Mouse (Mus musculus) granulocyte monocyte progenitor cell, adult 5-6 weeks (primary cell): ENCODE results near the gene Mettl23. TPM values are rescaled to one million over a fixed set of nuclear protein-coding genes. Genes with fewer than 3 reads are reported as not detected.
"Not testable (repeated sequence)": the region's sequence is repeated elsewhere in the genome, so short reads cannot be mapped to it uniquely, and the experiment has no call there.

ENCODE experiments used
- ATAC-seq: replicated peaks from 2 replicates; pipeline ENCODE4 v1.8.0; 2016; ENCODE audit warnings: mild to moderate bottlenecking, moderate TSS enrichment, inconsistent platforms; ENCODE audit not compliant: poor library complexity, severe bottlenecking
- total RNA-seq, 2 experiments: library from RNA; stranded (forward) in 1 of 2; stranded (reverse) in 1 of 2; fragments of 200-712, 200-1000 nt in 1 of 2; fragments of >200 nt in 1 of 2; fragmentation: Nextera tagmentation in 1 of 2; gene quantifications; 2 replicates each; pipeline ENCODE4 v1.2.3; 2014 to 2017

Mettl23 gene
- total RNA-seq, 2 experiments from 2014 or later, result 25.8 to 34.5 TPM

DNA sequence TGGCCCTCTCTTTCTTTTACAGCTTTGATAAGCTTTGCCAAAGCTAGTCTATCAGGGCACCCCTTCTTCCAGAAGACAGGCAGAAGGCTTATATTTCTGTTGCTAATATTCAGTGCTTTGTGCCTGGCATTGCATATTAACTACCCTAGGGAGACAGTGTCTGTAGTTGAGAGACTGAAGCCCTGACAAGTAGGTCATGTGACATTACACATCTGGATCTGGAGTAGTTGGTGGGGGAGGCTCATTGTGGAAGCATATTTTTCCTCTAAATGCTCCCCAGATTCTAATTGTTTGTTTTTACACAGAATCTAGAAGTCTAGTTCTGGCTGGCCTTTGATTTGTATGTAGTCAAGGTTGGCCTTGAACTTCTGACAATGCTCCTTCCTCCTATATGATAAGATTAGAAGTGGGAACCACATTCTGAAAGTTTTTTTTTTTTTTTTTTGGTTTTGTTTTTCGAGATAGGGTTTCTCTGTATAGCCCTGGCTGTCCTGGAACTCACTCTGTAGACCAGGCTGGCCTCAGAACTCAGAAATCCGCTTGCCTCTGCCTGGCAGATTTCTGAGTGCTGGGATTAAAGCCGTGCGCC is 3.6 kb downstream of the Mettl23 start:
- no peak for ATAC-seq

DNA sequence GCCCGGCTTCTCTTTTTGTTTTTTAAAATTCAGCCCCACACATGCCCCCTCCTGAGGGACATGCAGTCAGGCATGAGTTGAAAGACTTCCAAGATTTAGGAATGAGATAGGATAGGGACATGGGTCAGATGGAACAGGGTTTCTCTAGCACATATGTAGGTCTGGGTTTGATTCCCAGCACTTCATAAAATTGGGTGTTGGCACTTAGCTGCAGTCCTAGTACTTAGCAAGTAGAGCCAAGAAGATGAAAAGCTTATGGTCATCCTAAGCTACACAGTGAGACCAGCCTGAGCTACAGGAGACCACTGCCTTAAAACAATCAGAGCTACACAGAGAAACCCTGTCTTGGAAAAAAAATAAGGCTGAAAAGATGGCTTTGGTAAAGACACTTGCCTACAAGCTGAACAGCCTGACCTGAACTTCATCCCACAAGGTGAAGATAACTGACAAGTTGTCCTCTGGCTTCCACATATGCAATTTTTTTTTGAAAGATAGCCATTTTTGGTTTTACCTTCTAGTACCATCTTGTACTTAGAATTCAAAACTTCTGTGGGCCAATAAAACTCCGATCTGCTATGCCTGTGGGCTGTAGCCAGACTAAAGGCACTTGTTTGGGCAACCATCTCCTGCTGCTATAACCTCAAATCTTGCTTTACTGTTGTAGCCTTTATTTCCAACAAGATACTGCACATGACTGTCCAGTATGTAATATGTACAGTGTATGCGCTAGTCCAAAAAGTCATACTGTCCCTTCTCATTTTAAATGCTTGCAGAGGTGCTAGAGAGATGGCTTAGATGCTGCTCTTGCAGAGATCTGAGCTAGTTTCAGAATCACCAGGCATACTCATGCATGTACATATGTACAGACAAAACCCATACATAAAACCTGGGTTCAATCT is 4.4 kb downstream of the Mettl23 start:
- no peak for ATAC-seq

DNA sequence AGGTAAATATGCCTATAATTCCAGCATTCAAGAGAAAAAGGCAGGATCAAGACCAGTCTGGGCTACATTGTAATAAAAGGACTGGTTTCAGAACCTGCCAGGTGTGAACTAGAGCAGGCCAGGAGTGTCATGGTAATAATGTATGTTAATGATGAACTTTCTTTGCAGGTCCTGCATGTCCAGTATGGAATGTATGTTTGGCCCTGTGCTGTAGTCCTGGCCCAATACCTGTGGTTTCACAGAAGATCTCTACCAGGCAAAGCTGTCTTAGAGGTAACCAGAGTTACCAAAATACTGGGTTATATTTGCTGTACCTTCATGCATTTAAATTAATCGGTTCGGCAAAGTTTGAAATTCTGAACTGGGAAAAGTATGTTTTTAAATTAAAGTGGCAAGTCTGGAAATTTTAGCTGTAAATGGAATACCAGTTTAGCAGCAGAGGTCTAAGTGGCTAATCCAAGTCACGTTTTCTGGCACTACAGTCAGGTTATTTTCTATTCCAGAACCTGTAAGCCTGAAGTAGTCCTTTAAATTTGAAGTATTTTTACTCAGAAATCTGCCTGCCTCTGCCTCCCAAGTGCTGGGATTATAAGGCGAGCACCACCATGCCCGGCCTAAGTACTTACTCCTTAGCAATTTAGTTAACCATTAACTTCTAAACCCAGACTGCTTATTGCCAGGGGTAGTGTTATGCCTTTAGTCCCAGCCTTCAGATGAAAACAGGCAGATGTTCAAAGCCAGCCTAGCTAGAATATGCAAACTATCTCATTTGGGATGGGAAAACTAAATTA is 5.2 kb downstream of the Mettl23 start:
- no peak for ATAC-seq

DNA sequence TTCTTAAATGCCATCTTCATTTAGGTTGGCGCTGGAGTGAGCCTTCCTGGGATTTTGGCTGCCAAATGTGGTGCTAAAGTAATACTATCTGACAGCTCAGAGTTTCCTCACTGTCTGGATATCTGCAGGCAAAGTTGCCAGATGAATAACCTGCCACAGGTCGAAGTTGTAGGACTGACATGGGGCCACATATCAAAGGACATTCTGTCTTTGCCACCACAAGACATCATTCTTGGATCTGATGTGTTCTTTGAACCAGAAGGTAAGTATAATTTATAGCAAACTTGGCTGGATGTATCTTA is 5.8 kb downstream of the Mettl23 start:
- not testable (repeated sequence) for ATAC-seq

DNA sequence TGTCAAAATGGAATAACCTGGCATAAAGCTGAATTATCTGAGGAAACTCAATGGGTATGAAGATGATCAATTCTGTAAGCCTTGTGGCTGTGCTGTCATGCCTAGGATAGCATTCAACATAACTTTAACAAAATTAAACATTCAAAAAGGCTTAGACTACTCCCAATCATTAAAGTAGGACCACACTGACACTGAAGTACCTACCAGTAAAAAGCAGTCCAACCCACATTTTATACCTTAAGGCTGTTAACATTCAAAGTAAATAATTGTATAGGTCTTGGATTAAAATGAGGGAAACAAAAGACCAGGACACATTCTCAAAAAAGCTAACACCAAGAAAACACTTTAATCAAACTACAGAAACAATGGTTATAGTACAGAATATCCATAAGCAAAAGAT is 6.5 kb downstream of the Mettl23 start:
- ATAC-seq, result no peak

GRCm38 (mm10) chr11:116850085-116850484 is 7.0 kb downstream of the Mettl23 start:
- no peak for ATAC-seq

DNA sequence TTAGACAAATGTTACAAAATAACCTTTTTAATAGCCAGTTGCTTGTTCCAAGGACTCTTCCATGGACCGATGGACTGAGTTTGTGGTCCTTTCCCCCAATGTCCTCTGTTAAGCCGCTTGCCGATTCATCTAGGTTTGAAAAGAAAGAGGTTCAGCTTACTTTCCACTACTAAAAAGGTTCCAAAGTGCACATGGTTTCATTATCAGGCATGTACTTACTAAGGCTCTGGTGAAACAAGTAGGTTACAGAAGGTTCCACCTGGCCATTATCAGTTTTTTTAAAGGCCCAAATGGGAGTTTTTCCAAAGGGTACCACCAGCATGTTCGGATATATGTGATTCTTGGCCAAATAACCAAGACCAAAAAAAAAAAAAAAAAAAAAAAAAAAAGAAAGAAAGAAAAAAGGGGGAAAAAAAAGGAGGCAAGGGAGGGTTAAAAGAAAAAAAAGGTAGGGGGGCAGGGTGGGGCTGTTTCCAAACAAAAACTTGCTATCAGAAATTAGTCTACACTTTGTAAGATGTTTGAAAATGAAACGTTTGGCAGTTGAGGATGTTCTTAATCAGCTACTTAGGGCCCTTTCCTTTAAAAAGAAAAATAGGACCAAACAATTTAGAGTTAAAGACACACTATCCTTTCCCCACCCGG is 7.9 kb downstream of the Mettl23 start:
- no peak for ATAC-seq

GRCm38 (mm10) chr11:116851576-116852290 is 8.7 kb downstream of the Mettl23 start:
- ATAC-seq, result no peak

- peak; percentile 13 for ATAC-seq
Measured at GRCm38 (mm10) chr11:116852291-116852890, 9.3 kb downstream of the Mettl23 start, which contains the start of gene Mfsd11. Gene Mfsd11, plus strand, starts transcription at chr11:116852440.

DNA sequence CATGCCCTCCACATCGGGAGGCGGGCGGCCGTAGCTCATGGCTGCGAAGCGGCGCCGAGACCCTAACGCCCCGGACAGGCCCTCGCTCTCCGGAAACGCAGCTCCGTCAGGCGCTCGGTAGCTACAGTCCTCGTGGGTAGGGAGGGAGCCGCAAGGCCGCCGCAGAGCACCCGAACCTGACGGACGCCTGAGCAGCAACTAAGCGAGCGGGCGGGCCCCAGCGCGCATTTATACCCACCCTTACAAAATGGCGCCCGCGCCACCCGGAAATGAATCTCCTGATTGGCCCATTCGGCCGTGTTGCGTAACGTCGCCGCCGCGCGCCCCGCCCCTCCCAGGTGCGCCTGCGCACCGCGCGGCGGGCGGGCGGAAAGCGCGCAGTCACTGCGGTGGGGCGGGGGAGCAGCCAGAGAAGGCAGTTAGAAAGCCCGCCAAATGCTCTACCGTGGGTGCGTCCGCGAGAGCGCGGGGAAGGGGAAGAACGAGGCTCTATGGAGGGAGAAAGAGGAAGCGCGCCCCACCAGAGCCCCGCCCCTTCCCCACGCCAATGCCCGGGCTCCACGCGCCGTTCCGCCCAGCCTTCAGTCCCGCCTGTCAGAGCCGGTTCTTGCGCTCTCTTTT is 9.9 kb downstream of the Mettl23 start, which contains the start of gene Srsf2:
TSS of gene Srsf2 (minus strand) at position 204 of the 621 bp plus-strand sequence.
- ATAC-seq, result peak; percentile 76

- ATAC-seq, result peak; percentile 61
Measured at GRCm38 (mm10) chr11:116853512-116853928, 10.4 kb downstream of the Mettl23 start.

- ATAC-seq, result no peak
Measured at GRCm38 (mm10) chr11:116854279-116854678, 11.2 kb downstream of the Mettl23 start.

DNA sequence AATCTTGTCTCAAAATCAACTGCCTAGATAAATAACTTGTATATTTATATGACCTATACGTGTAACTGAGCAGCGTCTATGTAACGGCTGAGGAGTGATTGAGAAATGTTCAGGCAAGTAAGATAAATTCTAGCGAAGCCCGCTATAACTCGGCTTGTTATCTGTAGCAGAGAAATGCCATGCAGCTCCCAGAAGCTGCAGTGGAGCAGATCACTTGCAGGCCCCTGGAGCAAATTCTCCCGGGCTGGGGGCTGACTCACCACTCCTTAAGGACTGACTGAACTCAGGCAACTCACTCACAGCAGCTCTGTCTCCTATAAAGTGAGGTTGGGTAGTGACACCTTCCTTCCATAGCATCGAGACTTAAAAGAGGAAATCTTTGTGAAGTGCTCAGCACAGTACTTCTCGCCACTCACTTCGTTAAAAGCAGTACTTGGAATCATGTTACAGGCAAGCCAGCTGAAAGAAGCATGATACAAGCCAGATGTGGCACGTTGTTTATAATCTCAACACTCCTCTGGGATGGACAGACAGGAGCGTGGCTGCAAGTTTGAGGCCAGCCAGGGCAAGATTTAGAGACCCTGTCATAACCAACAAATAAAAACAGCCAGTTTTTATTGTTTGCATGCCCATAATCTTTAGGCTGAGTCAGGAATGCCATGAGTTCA is 14.2 kb downstream of the Mettl23 start:
- ATAC-seq, result no peak

DNA sequence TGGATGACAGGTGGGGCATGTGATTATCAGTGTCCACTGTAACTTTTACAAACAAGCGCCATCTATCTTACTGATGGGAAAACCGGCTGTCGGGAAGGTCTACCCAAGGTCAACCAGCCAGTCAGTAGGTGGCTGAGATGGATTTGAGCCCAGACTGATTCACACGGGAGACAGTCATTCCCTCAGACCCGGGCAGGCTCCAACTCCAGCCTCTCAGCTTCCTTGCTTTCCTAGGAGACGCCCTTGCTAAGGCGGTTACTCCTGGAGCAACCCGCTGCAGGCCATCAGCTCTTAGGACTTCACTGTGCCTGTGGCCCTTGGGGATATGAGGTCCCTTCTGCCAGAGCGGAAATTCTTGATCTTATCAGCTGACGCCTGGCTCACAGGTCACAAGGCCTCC is 21.4 kb downstream of the Mettl23 start:
- no peak for ATAC-seq

DNA sequence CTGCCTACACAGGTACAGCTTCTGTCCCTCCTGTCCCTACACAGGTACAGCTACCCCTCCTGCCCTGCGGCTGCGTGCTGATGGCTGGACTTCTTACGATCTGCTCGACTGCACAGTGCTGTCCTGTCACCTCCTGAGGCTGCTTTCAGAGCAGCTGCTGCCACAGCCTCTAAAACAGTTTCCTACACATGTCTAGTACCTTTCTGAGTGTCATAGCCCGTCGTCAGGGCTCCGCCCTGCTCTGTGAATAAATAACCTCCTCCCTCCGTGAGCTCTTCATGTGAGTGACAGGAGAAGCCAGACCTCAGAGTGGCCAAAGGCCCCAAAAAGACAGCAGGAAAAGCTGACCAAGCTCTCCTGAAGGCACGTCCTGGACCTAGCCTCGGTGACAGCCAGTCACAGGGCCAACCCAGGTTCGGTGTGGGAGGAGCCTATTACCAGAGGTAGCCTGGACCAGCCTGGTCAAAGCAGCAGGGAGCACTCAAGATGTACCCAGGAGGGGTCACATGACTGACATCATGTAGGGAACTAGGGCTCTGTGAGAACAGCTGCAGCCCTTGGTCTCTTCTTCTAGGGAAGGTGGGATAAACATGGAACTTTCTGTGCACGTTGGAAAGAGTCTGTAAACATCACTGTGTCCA is 23.0 kb downstream of the Mettl23 start:
- no peak for ATAC-seq

DNA sequence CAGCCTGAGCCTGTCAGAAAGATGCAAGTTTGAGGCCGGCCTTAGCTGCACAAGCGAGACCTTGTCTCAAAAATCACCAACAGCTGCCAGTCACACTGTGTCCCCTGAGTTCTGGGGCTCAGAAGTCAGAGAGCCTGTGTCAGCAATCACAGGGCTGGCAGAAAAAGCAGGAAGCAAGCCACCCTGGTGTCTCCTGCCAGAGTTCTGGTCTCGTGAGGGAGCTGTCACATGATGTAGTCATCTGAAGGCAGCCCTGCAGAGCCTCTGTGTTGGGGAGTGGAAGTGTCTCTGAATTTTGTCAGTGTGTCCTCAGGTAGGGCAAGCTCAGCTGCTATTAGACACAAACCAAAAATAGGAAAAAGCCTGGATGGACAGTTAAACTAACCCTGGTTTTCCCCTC is 25.1 kb downstream of the Mettl23 start:
- ATAC-seq, result no peak

DNA sequence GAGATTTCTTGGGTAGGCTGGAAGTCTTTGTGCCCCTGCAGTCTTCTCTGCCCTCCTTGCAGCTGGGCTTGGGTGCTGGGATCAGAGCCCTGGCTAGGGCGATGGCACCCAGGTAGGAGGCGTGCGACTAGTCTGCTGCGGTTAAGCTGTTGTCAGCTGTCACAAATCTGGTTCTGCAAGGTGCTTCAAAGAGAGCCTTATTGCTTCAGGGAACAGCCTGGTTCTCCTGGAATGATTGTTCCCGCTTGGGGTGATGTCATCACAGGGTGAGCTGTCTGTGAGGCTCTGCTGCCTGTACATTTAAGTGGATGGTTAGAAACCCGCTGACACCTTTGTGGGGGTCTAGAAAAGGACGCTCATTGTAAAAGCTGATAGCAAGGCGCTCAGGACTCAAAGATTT is 26.1 kb downstream of the Mettl23 start:
- no peak for ATAC-seq

DNA sequence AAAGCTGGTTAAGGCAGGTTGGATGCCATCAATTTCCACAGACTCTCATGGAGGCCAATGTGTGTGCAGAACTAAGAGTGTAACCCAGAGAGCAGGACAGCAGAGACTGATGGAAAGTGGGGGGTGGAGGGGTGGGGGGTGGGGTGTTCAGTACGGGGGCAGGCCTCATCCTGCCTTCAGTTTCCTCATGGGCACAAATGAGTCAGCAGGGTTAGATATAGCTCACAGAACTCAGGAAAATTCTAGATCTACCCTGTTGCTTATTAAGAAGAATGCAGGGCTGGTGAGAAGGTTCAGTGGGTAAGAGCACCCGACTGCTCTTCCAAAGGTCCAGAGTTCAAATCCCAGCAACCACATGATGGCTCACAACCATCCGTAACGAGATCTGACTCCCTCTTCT is 26.6 kb downstream of the Mettl23 start:
- ATAC-seq, result no peak
